Mouse (Mus musculus) G1E (cell line): ENCODE data around the gene 1700010B08Rik.

Experiments used
- CTCF ChIP-seq: IDR thresholded peaks from 2 replicates; pipeline ENCODE4 v1.5.1; 2012; ENCODE audit warnings: low read depth, low read length, inconsistent platforms, mixed read lengths
- GATA1 ChIP-seq: IDR thresholded peaks from 2 replicates; pipeline ENCODE4 v1.6.1; 2012; ENCODE audit warnings: borderline replicate concordance, low read length, inconsistent platforms, mixed read lengths
- POLR2AphosphoS5 ChIP-seq: IDR thresholded peaks from 2 replicates; pipeline ENCODE4 v1.6.1; 2012; ENCODE audit warnings: low read depth, low read length, inconsistent platforms; ENCODE audit not compliant: insufficient replicate concordance
- TAL1 ChIP-seq: conservative IDR thresholded peaks from 2 replicates; pipeline ENCODE4 v1.6.1; 2012; ENCODE audit warnings: low read depth, low read length, inconsistent platforms, mixed read lengths

DNA sequence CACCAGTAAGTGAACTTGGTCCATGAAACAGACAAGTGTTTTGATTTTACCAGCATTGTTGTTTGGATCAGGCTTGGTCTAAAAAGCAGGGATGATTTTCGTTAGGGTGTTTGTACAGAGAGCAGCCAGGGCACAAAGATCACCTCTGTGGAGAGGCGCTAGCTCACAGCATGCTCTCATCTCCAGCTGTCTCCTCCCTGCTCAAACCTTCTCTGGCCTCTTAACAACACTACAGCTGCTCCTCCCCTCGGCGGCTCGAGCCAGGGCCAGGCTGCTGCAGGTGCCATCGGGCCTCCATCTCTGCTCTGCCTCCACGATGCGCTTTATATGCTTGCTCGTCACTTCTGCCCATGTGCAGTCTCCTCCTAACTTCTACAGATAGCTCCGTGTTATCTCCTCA is 36.4 kb upstream of the 1700010B08Rik start:
- no peak for TF ChIP-seq TAL1
- no peak for TF ChIP-seq CTCF
- TF ChIP-seq GATA1: no peak
- TF ChIP-seq POLR2AphosphoS5: no peak
